Mouse (Mus musculus): ENCODE measurements around the gene Ift122. TPM values are rescaled to one million over a fixed set of nuclear protein-coding genes. Genes with fewer than 3 reads are reported as not detected.
A peak's percentile ranks its signal among the peaks of the same experiment; 100 is the strongest.

The Ift122 gene
- polyA plus RNA-seq, 1 experiment: 4.6 TPM

GRCm38 (mm10) chr6:115943498-115944427 lies 90.5 kb downstream of the Ift122 start:
- Histone ChIP-seq H3K27ac (ENCODE audit: insufficient read depth, low read length) (no peak overlapping the region), H3K27me3 (ENCODE audit: control insufficient read depth, insufficient read depth, low read length) (no peaks in the 10 kb centered on the region), H3K36me3 (ENCODE audit: control insufficient read depth, insufficient read depth, low read length) (no peaks in the 10 kb centered on the region), H3K4me1 (ENCODE audit: control insufficient read depth, insufficient read depth, insufficient read length) (peaks cover 10% of the 10 kb centered on the region; the same call in 1 of the 2 replicates), H3K4me3 (ENCODE audit: extremely low read depth, insufficient read depth, insufficient read length) (no peak overlapping the region)
- no peak for TF ChIP-seq POLR2A (IDR thresholded peaks at IDR 0.05; ENCODE audit: low read depth, low read length)
- TF ChIP-seq CTCF (IDR thresholded peaks at IDR 0.05; ENCODE audit: extremely low read depth, insufficient read depth, insufficient read length, insufficient replicate concordance): no peak
- no peak for DNase-seq (ENCODE audit: low read depth in 1 of 2, low spot score in 2 of 2)
- 77% methylated on average over 9 of the region's 9 CpGs for WGBS

DNA sequence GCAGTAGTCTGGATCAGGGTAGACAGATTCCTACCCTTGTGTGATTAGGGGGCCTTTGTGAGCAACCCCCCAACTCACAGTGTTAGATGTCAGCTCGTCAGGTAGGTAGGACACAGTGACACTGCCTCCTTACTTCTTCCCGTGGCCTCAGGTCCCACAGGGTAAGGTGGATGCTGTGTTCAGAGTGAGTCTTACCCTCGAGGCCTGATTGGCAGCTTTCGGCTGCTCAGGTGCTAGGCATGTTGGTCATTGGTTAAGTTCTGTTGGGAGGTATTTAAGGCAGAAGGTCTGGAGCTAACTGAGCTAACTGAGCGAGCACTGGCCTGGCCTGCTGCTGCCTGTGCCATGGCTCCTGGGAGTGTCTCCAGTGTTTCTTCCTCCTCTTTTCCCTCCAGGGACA lies 91.4 kb downstream of the Ift122 start, which contains the start of gene H1foo:
TSS of gene H1foo (plus strand) at position 301 of the 400 bp plus-strand sequence.
- H3K27me3 ChIP-seq (ENCODE audit: control insufficient read depth, insufficient read depth, low read length): no peaks in the 10 kb centered on the region
- H3K27ac ChIP-seq (ENCODE audit: insufficient read depth, low read length): no peak within 1 kb of the TSS
- DNase-seq (ENCODE audit: low read depth in 1 of 2, low spot score in 2 of 2): no peak
- 90% methylated on average over 5 of the region's 5 CpGs for WGBS
- TF ChIP-seq POLR2A (IDR thresholded peaks at IDR 0.05; ENCODE audit: low read depth, low read length) (no peak), CTCF (IDR thresholded peaks at IDR 0.05; ENCODE audit: extremely low read depth, insufficient read depth, insufficient read length, insufficient replicate concordance) (no peak)
- peaks cover 10% of the 10 kb centered on the region; the same call in 1 of the 2 replicates for H3K4me1 ChIP-seq (ENCODE audit: control insufficient read depth, insufficient read depth, insufficient read length)
- no peaks in the 10 kb centered on the region for H3K36me3 ChIP-seq (ENCODE audit: control insufficient read depth, insufficient read depth, low read length)
- no peak within 1 kb of the TSS for H3K4me3 ChIP-seq (ENCODE audit: extremely low read depth, insufficient read depth, insufficient read length)

GRCm38 (mm10) chr6:115945633-115946032 lies 92.4 kb downstream of the Ift122 start:
- TF ChIP-seq CTCF (IDR thresholded peaks at IDR 0.05; ENCODE audit: extremely low read depth, insufficient read depth, insufficient read length, insufficient replicate concordance) (no peak), POLR2A (IDR thresholded peaks at IDR 0.05; ENCODE audit: low read depth, low read length) (no peak)
- no peak for DNase-seq (ENCODE audit: low read depth in 1 of 2, low spot score in 2 of 2)
- Histone ChIP-seq H3K27me3 (ENCODE audit: control insufficient read depth, insufficient read depth, low read length) (no peaks in the 10 kb centered on the region), H3K4me1 (ENCODE audit: control insufficient read depth, insufficient read depth, insufficient read length) (peaks cover 10% of the 10 kb centered on the region; the same call in 1 of the 2 replicates), H3K27ac (ENCODE audit: insufficient read depth, low read length) (no peak overlapping the region), H3K4me3 (ENCODE audit: extremely low read depth, insufficient read depth, insufficient read length) (no peak overlapping the region), H3K36me3 (ENCODE audit: control insufficient read depth, insufficient read depth, low read length) (no peaks in the 10 kb centered on the region)
- 47% methylated on average over 8 of the region's 8 CpGs for WGBS

DNA sequence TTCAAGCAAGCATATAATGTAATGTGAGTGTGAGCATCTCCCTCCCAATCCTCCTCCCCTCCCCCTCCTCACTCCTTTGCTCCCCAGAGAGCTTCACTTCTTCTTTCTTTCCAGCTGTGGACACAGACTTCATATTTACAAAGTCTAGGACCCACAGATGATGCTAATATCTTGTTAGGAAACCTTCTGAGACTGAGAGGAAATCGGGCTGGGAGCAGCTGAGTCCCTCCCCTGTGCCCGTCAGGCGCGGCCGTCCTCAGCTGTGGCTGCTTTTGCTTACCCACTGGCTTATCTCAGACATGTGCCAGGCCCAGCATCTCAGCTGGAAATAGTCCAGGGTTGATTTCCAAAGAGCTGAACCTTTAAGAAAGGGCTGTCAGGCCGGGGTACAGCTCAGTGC lies 93.1 kb downstream of the Ift122 start:
- H3K4me3 ChIP-seq (ENCODE audit: extremely low read depth, insufficient read depth, insufficient read length): no peak overlapping the region
- no peak for DNase-seq (ENCODE audit: low read depth in 1 of 2, low spot score in 2 of 2)
- WGBS: 20% methylated on average over 6 of the region's 6 CpGs
- H3K27ac ChIP-seq (ENCODE audit: insufficient read depth, low read length): no peak overlapping the region
- no peaks in the 10 kb centered on the region for H3K36me3 ChIP-seq (ENCODE audit: control insufficient read depth, insufficient read depth, low read length)
- H3K27me3 ChIP-seq (ENCODE audit: control insufficient read depth, insufficient read depth, low read length): no peaks in the 10 kb centered on the region
- peaks cover 9% of the 10 kb centered on the region; the same call in 1 of the 2 replicates for H3K4me1 ChIP-seq (ENCODE audit: control insufficient read depth, insufficient read depth, insufficient read length)
- TF ChIP-seq CTCF (IDR thresholded peaks at IDR 0.05; ENCODE audit: extremely low read depth, insufficient read depth, insufficient read length, insufficient replicate concordance) (no peak), POLR2A (IDR thresholded peaks at IDR 0.05; ENCODE audit: low read depth, low read length) (no peak)

DNA sequence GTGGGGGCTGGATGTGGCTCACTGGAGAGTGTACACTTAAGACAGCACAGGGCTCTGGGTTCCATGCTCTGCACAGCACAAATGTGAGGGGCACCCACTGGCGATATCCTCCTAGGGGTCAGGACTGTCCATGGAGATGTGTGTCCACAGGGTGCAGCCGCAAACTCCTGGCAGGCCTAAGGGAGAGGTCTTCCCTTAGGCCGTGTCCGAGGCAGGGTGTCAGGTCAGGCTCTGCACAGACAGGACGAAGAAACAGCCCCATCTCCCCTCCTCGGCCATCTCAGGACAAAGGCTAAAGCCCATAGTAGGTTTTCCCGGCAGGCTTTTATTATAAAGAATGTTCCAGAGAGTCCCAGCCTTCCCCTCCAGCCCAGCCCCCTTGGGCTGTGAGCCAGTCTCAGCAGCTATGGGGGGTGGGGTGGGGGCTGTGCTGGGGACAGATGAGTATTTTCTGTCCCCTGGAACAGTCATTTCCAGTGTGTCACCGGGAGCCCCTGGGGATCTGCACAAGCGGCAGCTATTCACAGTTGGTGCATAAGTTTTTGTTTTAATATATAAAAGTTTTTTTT lies 101.3 kb downstream of the Ift122 start:
- DNase-seq (ENCODE audit: low read depth in 1 of 2, low spot score in 2 of 2): no peak
- TF ChIP-seq CTCF (IDR thresholded peaks at IDR 0.05; ENCODE audit: extremely low read depth, insufficient read depth, insufficient read length, insufficient replicate concordance) (no peak), POLR2A (IDR thresholded peaks at IDR 0.05; ENCODE audit: low read depth, low read length) (no peak)
- peak overlapping the region; percentile 7; the same call in 1 of the 2 replicates for H3K27ac ChIP-seq (ENCODE audit: insufficient read depth, low read length)
- H3K36me3 ChIP-seq (ENCODE audit: control insufficient read depth, insufficient read depth, low read length): peaks cover 8% of the 10 kb centered on the region; the same call in 1 of the 2 replicates
- 94% methylated on average over 9 of the region's 9 CpGs for WGBS
- no peak overlapping the region for H3K4me3 ChIP-seq (ENCODE audit: extremely low read depth, insufficient read depth, insufficient read length)
- no peaks in the 10 kb centered on the region for H3K27me3 ChIP-seq (ENCODE audit: control insufficient read depth, insufficient read depth, low read length)
- H3K4me1 ChIP-seq (ENCODE audit: control insufficient read depth, insufficient read depth, insufficient read length): no peaks in the 10 kb centered on the region

DNA sequence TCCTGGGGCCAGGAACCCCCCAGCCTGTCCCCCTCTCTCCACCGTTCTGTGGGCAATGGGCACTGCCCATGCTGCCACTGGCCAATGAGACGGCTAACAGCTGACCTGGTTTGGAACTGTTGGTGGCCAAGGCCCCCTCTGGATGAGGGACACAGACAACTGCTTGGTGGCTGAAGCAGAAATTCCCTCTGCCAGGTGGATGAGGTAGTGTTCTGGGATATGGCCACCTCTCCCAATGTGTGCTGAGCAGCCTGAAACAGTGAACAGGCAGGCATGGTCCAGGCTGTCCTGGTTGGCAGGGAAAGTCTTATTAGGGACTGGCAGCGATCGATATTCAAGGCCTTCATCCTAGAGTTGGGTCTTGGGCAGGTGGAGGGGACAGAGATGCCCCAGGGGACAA lies 101.9 kb downstream of the Ift122 start:
- no peaks in the 10 kb centered on the region for H3K4me1 ChIP-seq (ENCODE audit: control insufficient read depth, insufficient read depth, insufficient read length)
- WGBS: 91% methylated on average over 4 of the region's 4 CpGs
- DNase-seq (ENCODE audit: low read depth in 1 of 2, low spot score in 2 of 2): no peak
- peak overlapping the region; percentile 41; the same call in 1 of the 2 replicates for H3K27ac ChIP-seq (ENCODE audit: insufficient read depth, low read length)
- H3K4me3 ChIP-seq (ENCODE audit: extremely low read depth, insufficient read depth, insufficient read length): no peak overlapping the region
- TF ChIP-seq POLR2A (IDR thresholded peaks at IDR 0.05; ENCODE audit: low read depth, low read length) (no peak), CTCF (IDR thresholded peaks at IDR 0.05; ENCODE audit: extremely low read depth, insufficient read depth, insufficient read length, insufficient replicate concordance) (no peak)
- H3K36me3 ChIP-seq (ENCODE audit: control insufficient read depth, insufficient read depth, low read length): peaks cover 9% of the 10 kb centered on the region
- no peaks in the 10 kb centered on the region for H3K27me3 ChIP-seq (ENCODE audit: control insufficient read depth, insufficient read depth, low read length)
